Mouse (Mus musculus) liver, adult (tissue): ENCODE data around the gene Sema6d.

Source experiments
- GATA4 ChIP-seq: IDR thresholded peaks from 2 replicates; pipeline ENCODE4 v1.6.1; 2014; ENCODE audit warnings: mild to moderate bottlenecking, low read length; ENCODE audit not compliant: insufficient replicate concordance

The Sema6d gene

GRCm38 (mm10) chr2:124642131-124642530, 552.4 kb downstream of the Sema6d start:
- no peak for TF ChIP-seq GATA4

GRCm38 (mm10) chr2:124650609-124651008, 560.8 kb downstream of the Sema6d start:
- TF ChIP-seq GATA4 = no peak

- TF ChIP-seq GATA4 = no peak
Observed at GRCm38 (mm10) chr2:124651146-124651545, 561.4 kb downstream of the Sema6d start.

GRCm38 (mm10) chr2:124653161-124653560, 563.4 kb downstream of the Sema6d start:
- no peak for TF ChIP-seq GATA4

- no peak for TF ChIP-seq GATA4
Observed at GRCm38 (mm10) chr2:124657358-124657757, 567.6 kb downstream of the Sema6d start.

- no peak for TF ChIP-seq GATA4
Observed at GRCm38 (mm10) chr2:124658374-124658773, 568.6 kb downstream of the Sema6d start.

GRCm38 (mm10) chr2:124659601-124660000, 569.8 kb downstream of the Sema6d start:
- no peak for TF ChIP-seq GATA4

- no peak for TF ChIP-seq GATA4
Observed at GRCm38 (mm10) chr2:124660686-124661085, 570.9 kb downstream of the Sema6d start.

- TF ChIP-seq GATA4 = no peak
Observed at GRCm38 (mm10) chr2:124661316-124661715, 571.5 kb downstream of the Sema6d start.

- no peak for TF ChIP-seq GATA4
Observed at GRCm38 (mm10) chr2:124662257-124662656, 572.5 kb downstream of the Sema6d start.

GRCm38 (mm10) chr2:124664191-124664590, 574.4 kb downstream of the Sema6d start:
- no peak for TF ChIP-seq GATA4

GRCm38 (mm10) chr2:124668431-124668830, 578.7 kb downstream of the Sema6d start:
- no peak for TF ChIP-seq GATA4

GRCm38 (mm10) chr2:124673117-124673516, 583.3 kb downstream of the Sema6d start:
- no peak for TF ChIP-seq GATA4

GRCm38 (mm10) chr2:124684481-124684901, 594.7 kb downstream of the Sema6d start:
- TF ChIP-seq GATA4 = no peak

GRCm38 (mm10) chr2:124690372-124690771, 600.6 kb downstream of the Sema6d start:
- TF ChIP-seq GATA4 = peak; percentile 96

GRCm38 (mm10) chr2:124702621-124703020, 612.9 kb downstream of the Sema6d start:
- no peak for TF ChIP-seq GATA4

- TF ChIP-seq GATA4 = no peak; the same call in 1 of the 2 replicates
Observed at GRCm38 (mm10) chr2:124704922-124705321, 615.2 kb downstream of the Sema6d start.
